Mouse (Mus musculus): ENCODE measurements around the gene Spata1. TPM values are rescaled to one million over a fixed set of nuclear protein-coding genes. Genes with fewer than 3 reads are reported as not detected.
A peak's percentile ranks its signal among the peaks of the same experiment; 100 is the strongest.

The Spata1 gene
- polyA plus RNA-seq, 1 experiment from 2014 or later = 0.62 TPM

GRCm38 (mm10) chr3:146473741-146474140, 25.8 kb downstream of the Spata1 start:
- H3K4me2 ChIP-seq (ENCODE audit: low read depth, low read length) = no peak overlapping the region
- no peaks in the 10 kb centered on the region for H3K9me3 ChIP-seq (ENCODE audit: low read length)
- no peak overlapping the region for H3K27ac ChIP-seq (ENCODE audit: low read depth)
- no peaks in the 10 kb centered on the region for H3K36me3 ChIP-seq (replicated peaks; ENCODE audit: insufficient read depth, low read length)
- no peak overlapping the region for H3K4me3 ChIP-seq (ENCODE audit: low read depth, low read length)
- no peaks in the 10 kb centered on the region for H3K4me1 ChIP-seq (ENCODE audit: insufficient read depth)
- H3K27me3 ChIP-seq (ENCODE audit: insufficient read depth, low read length) = no peaks in the 10 kb centered on the region
- ATAC-seq (no peak), DNase-seq (no peak)
- H3K9ac ChIP-seq (replicated peaks) = no peak overlapping the region
- TF ChIP-seq EP300 (IDR thresholded peaks at IDR 0.05; ENCODE audit: low read depth) (no peak), CTCF (IDR thresholded peaks at IDR 0.05; ENCODE audit: low read depth) (no peak)

GRCm38 (mm10) chr3:146472657-146473056, 26.9 kb downstream of the Spata1 start:
- H3K9ac ChIP-seq (replicated peaks) = no peak overlapping the region
- H3K4me3 ChIP-seq (ENCODE audit: low read depth, low read length) = no peak overlapping the region
- no peak for TF ChIP-seq CTCF (IDR thresholded peaks at IDR 0.05; ENCODE audit: low read depth)
- no peak for TF ChIP-seq EP300 (IDR thresholded peaks at IDR 0.05; ENCODE audit: low read depth)
- H3K36me3 ChIP-seq (replicated peaks; ENCODE audit: insufficient read depth, low read length) = no peaks in the 10 kb centered on the region
- H3K9me3 ChIP-seq (ENCODE audit: low read length) = no peaks in the 10 kb centered on the region
- H3K4me1 ChIP-seq (ENCODE audit: insufficient read depth) = no peaks in the 10 kb centered on the region
- H3K4me2 ChIP-seq (ENCODE audit: low read depth, low read length) = no peak overlapping the region
- H3K27ac ChIP-seq (ENCODE audit: low read depth) = no peak overlapping the region
- ATAC-seq = no peak
- 81% methylated on average over 4 of the region's 4 CpGs for WGBS (ENCODE audit: insufficient replicate concordance)
- H3K27me3 ChIP-seq (ENCODE audit: insufficient read depth, low read length) = no peaks in the 10 kb centered on the region
- no peak for DNase-seq

GRCm38 (mm10) chr3:146469226-146469625, 30.3 kb downstream of the Spata1 start:
- ATAC-seq = no peak
- Histone ChIP-seq H3K9ac (replicated peaks) (no peak overlapping the region), H3K4me3 (ENCODE audit: low read depth, low read length) (no peak overlapping the region), H3K4me2 (ENCODE audit: low read depth, low read length) (no peak overlapping the region), H3K4me1 (ENCODE audit: insufficient read depth) (no peaks in the 10 kb centered on the region), H3K36me3 (replicated peaks; ENCODE audit: insufficient read depth, low read length) (peaks cover 4% of the 10 kb centered on the region; the same call in 1 of the 2 replicates), H3K27me3 (ENCODE audit: insufficient read depth, low read length) (no peaks in the 10 kb centered on the region), H3K9me3 (ENCODE audit: low read length) (no peaks in the 10 kb centered on the region), H3K27ac (ENCODE audit: low read depth) (no peak overlapping the region)
- WGBS (ENCODE audit: insufficient replicate concordance) = 77% methylated on average over 2 of the region's 2 CpGs
- no peak for DNase-seq
- TF ChIP-seq CTCF (IDR thresholded peaks at IDR 0.05; ENCODE audit: low read depth) (no peak), EP300 (IDR thresholded peaks at IDR 0.05; ENCODE audit: low read depth) (no peak)

- ATAC-seq = no peak
- no peak overlapping the region for H3K9ac ChIP-seq (replicated peaks)
- no peak overlapping the region for H3K4me2 ChIP-seq (ENCODE audit: low read depth, low read length)
- H3K27ac ChIP-seq (ENCODE audit: low read depth) = no peak overlapping the region
- DNase-seq = no peak
- no peaks in the 10 kb centered on the region for H3K27me3 ChIP-seq (ENCODE audit: insufficient read depth, low read length)
- H3K36me3 ChIP-seq (replicated peaks; ENCODE audit: insufficient read depth, low read length) = peaks cover 6% of the 10 kb centered on the region
- H3K4me3 ChIP-seq (ENCODE audit: low read depth, low read length) = no peak overlapping the region
- no peak for TF ChIP-seq CTCF (IDR thresholded peaks at IDR 0.05; ENCODE audit: low read depth)
- no peak for TF ChIP-seq EP300 (IDR thresholded peaks at IDR 0.05; ENCODE audit: low read depth)
- no peaks in the 10 kb centered on the region for H3K4me1 ChIP-seq (ENCODE audit: insufficient read depth)
- WGBS (ENCODE audit: insufficient replicate concordance) = 58% methylated on average over 2 of the region's 2 CpGs
- H3K9me3 ChIP-seq (ENCODE audit: low read length) = no peaks in the 10 kb centered on the region
These were observed 36.6 kb downstream of the Spata1 start for GRCm38 (mm10) chr3:146462939-146463338.

- Histone ChIP-seq H3K36me3 (replicated peaks; ENCODE audit: insufficient read depth, low read length) (peaks cover 5% of the 10 kb centered on the region; the same call in 1 of the 2 replicates), H3K4me2 (ENCODE audit: low read depth, low read length) (peak overlapping the region; percentile 84), H3K4me3 (ENCODE audit: low read depth, low read length) (peak overlapping the region; percentile 59; the same call in 1 of the 2 replicates), H3K9me3 (ENCODE audit: low read length) (no peaks in the 10 kb centered on the region), H3K9ac (replicated peaks) (no peak overlapping the region), H3K27ac (ENCODE audit: low read depth) (no peak overlapping the region), H3K4me1 (ENCODE audit: insufficient read depth) (peaks cover 9% of the 10 kb centered on the region), H3K27me3 (ENCODE audit: insufficient read depth, low read length) (no peaks in the 10 kb centered on the region)
- no peak for TF ChIP-seq CTCF (IDR thresholded peaks at IDR 0.05; ENCODE audit: low read depth)
- TF ChIP-seq EP300 (IDR thresholded peaks at IDR 0.05; ENCODE audit: low read depth) = no peak
- no peak for DNase-seq
- ATAC-seq = no peak
- 88% methylated on average over 5 of the region's 5 CpGs for WGBS (ENCODE audit: insufficient replicate concordance)
These were observed 48.2 kb downstream of the Spata1 start for GRCm38 (mm10) chr3:146451375-146451774.

- 0 out of 2 replicates have a peak, but pooled peaks cover under 1% of the 10 kb centered on the region for H3K36me3 ChIP-seq (replicated peaks; ENCODE audit: insufficient read depth, low read length)
- peak overlapping the region; percentile 93 for H3K27ac ChIP-seq (ENCODE audit: low read depth)
- DNase-seq (peak; percentile 95), ATAC-seq (peak; percentile 99)
- peaks cover 9% of the 10 kb centered on the region for H3K4me1 ChIP-seq (ENCODE audit: insufficient read depth)
- TF ChIP-seq EP300 (IDR thresholded peaks at IDR 0.05; ENCODE audit: low read depth) (no peak), CTCF (IDR thresholded peaks at IDR 0.05; ENCODE audit: low read depth) (peak; percentile 67)
- peak overlapping the region; percentile 84 for H3K4me2 ChIP-seq (ENCODE audit: low read depth, low read length)
- H3K9ac ChIP-seq (replicated peaks) = peak overlapping the region; percentile 83
- no peaks in the 10 kb centered on the region for H3K9me3 ChIP-seq (ENCODE audit: low read length)
- no peaks in the 10 kb centered on the region for H3K27me3 ChIP-seq (ENCODE audit: insufficient read depth, low read length)
- peak overlapping the region; percentile 59 for H3K4me3 ChIP-seq (ENCODE audit: low read depth, low read length)
- WGBS (ENCODE audit: insufficient replicate concordance) = under 1% methylated on average over 29 of the region's 29 CpGs
These were observed 49.1 kb downstream of the Spata1 start for GRCm38 (mm10) chr3:146450371-146450841.

Measured in liver, postnatal 0 days (tissue).